Mouse (Mus musculus) right cerebral cortex, postnatal 4 days (tissue): ENCODE measurements around the gene Kdr.

ENCODE experiments used
- DNase-seq: peaks from one replicate; pipeline ENCODE4 v3.0.0-alpha.2; 2022

The Kdr gene

GRCm38 (mm10) chr5:75978374-75979100, at the start of gene Kdr:
TSS of gene Kdr (minus strand) at chr5:75978458.
- DNase-seq: peak; percentile 44

- no peak for DNase-seq
Measured at GRCm38 (mm10) chr5:76026805-76027204, 48.5 kb upstream of the Kdr start.

GRCm38 (mm10) chr5:76025996-76026665, 47.9 kb upstream of the Kdr start:
- DNase-seq: no peak

- no peak for DNase-seq
Measured at GRCm38 (mm10) chr5:76023011-76023773, 44.9 kb upstream of the Kdr start.

- no peak for DNase-seq
Measured at GRCm38 (mm10) chr5:76022436-76022835, 44.2 kb upstream of the Kdr start.

GRCm38 (mm10) chr5:76018321-76018720, 40.1 kb upstream of the Kdr start:
- DNase-seq: no peak

GRCm38 (mm10) chr5:76016086-76016485, 37.8 kb upstream of the Kdr start:
- DNase-seq: no peak

GRCm38 (mm10) chr5:76013881-76014431, 35.7 kb upstream of the Kdr start:
- no peak for DNase-seq

GRCm38 (mm10) chr5:76006403-76006802, 28.1 kb upstream of the Kdr start:
- DNase-seq: no peak

GRCm38 (mm10) chr5:75990212-75990611, 12.0 kb upstream of the Kdr start:
- no peak for DNase-seq

- DNase-seq: no peak
Measured at GRCm38 (mm10) chr5:75987530-75987929, 9.3 kb upstream of the Kdr start.

GRCm38 (mm10) chr5:75980521-75981311, 2.5 kb upstream of the Kdr start:
- no peak for DNase-seq

GRCm38 (mm10) chr5:75979108-75979507, 850 bp upstream of the Kdr start:
- DNase-seq: no peak

GRCm38 (mm10) chr5:75977441-75978373, 551 bp downstream of the Kdr start:
- DNase-seq: peak; percentile 46

GRCm38 (mm10) chr5:75976696-75977095, 1.6 kb downstream of the Kdr start:
- DNase-seq: no peak

GRCm38 (mm10) chr5:75975398-75975797, 2.9 kb downstream of the Kdr start:
- no peak for DNase-seq

- DNase-seq: no peak
Measured at GRCm38 (mm10) chr5:75974543-75975130, 3.6 kb downstream of the Kdr start.

- DNase-seq: no peak
Measured at GRCm38 (mm10) chr5:75969887-75970286, 8.4 kb downstream of the Kdr start.

- DNase-seq: no peak
Measured at GRCm38 (mm10) chr5:75962558-75962957, 15.7 kb downstream of the Kdr start.

GRCm38 (mm10) chr5:75961741-75962469, 16.4 kb downstream of the Kdr start:
- DNase-seq: no peak
